Mouse (Mus musculus) c-Kit-positive CD71-positive TER-119-positive erythroid progenitor cells, embryonic 14.5 days (primary cell): ENCODE data around the gene Fig4.

Experiments used
- DNase-seq: peaks from one replicate; pipeline ENCODE4 v3.0.0-alpha.2; 2013; ENCODE audit warnings: low spot score

Fig4 gene

GRCm38 (mm10) chr10:41261218-41261617 lies 41.8 kb downstream of the Fig4 start:
- DNase-seq, result no peak

GRCm38 (mm10) chr10:41260243-41261006 lies 42.6 kb downstream of the Fig4 start:
- peak; percentile 40 for DNase-seq

GRCm38 (mm10) chr10:41250749-41251065 lies 52.4 kb downstream of the Fig4 start:
- no peak for DNase-seq

- no peak for DNase-seq
Observed at GRCm38 (mm10) chr10:41250045-41250748, 52.9 kb downstream of the Fig4 start.

- no peak for DNase-seq
Observed at GRCm38 (mm10) chr10:41249006-41249659, 53.9 kb downstream of the Fig4 start.

GRCm38 (mm10) chr10:41247800-41248473 lies 55.1 kb downstream of the Fig4 start:
- DNase-seq, result peak; percentile 53

DNA sequence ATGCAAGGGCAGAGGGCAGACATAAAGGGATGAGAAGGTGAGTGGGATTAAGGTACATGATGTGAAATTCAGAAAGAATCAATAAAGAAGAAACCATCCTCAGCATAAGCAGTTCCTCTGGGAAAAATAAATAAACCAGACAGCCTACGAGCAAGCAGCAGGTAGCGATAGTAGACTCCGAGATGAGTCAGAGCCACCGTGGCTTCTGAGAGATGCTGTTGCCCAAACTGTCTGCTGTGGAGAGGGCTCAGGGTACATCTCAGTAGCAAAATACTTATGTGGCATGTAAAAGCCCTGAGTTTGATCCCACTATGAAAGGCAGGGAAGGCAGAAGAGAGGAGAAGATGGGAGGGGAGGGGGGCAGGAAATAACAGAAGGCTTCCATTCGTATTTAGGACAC lies 56.9 kb downstream of the Fig4 start:
- DNase-seq, result no peak

- DNase-seq, result no peak
Observed at GRCm38 (mm10) chr10:41245477-41245876, 57.6 kb downstream of the Fig4 start.

GRCm38 (mm10) chr10:41245028-41245427 lies 58.0 kb downstream of the Fig4 start:
- DNase-seq, result no peak

GRCm38 (mm10) chr10:41243930-41244329 lies 59.1 kb downstream of the Fig4 start:
- no peak for DNase-seq

DNA sequence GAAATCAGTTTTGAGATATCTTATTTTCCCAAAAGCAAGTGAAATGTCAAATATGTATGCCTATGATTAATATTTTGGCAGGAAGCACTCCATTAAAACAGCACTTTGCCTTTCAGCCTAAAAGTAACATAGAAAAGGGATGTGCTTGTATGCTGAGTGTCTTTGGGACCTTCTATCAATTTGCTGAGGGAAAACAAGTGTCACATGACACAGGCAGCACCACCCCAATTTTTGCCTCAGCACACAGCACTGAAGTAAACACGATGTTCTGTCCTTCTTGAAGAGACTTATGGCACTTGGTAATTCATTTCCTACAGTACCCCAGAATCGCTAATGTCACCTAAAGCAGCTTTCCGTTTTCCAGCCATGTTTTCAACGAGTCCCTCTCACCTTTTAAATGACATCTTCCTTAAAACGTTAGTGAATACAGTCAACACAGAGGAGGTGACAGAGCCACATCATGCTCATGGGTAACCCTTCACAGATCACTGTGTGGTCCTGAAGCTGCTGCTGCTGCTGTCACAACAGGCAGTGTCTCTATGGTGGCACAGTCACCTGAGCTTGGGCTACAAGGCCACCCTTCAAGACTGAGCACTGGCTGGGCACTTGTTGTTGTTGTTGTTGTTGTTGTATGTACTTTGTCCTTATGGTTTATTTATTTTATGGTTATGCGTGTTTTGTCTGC lies 61.4 kb downstream of the Fig4 start:
- no peak for DNase-seq

DNA sequence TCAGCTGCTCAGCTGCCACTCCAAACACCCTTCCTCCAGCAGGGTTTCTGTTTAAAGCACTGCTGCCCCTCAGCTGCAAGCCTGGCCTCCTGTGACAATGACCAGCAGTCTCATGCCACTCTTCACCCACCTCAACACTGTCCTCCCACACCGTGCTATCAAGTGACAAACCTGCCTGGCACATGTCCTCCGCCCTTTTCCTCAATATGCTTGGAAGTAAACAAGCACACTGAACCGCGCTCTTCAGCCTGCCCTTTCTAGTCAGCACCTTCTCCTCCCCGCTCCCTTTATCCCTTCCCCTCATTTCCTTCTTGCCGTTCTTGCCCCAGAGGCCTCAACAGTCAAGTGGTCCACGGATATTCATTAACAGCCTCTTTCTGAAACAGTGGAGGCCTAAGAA lies 62.0 kb downstream of the Fig4 start:
- no peak for DNase-seq

DNA sequence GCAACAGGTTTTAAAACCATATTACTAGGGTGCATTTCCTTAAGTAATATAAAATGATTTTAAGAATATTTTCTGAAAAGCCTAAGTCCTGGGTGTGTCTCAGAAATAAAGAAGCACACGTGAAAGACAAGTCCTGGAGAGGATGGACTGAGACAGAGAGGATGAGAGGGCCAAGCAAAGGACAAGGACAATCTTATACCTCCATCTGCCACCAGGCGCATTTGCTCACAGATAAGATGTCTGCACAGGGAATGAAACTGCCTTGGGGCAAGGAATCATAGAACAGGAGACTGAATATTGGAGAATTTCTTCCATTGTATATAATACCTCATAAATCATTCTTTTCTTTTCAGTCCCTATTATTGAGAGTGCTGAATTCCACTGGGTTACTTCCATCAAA lies 67.0 kb downstream of the Fig4 start:
- DNase-seq, result peak; percentile 78

DNA sequence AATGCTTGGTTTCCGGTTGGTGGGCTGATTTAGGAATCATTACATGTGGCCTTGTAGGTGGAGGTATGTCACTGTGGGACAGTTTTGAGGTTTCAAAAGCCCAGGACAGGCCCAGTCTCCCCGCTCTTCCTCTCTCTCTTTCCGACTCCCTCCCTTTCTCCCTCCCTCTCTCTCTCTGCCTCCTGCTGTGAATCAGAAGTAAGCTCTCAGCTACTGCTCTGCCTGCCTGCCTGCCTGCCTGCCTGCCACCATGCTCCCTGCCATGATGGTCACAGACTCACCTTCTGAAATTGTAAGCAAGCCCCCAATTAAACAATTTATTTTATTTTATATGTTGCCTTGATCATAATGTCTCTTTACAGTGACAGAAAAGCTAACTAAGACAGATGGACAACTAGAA lies 67.5 kb downstream of the Fig4 start:
- DNase-seq, result no peak

- DNase-seq, result no peak
Observed at GRCm38 (mm10) chr10:41235159-41235558, 67.9 kb downstream of the Fig4 start.

DNA sequence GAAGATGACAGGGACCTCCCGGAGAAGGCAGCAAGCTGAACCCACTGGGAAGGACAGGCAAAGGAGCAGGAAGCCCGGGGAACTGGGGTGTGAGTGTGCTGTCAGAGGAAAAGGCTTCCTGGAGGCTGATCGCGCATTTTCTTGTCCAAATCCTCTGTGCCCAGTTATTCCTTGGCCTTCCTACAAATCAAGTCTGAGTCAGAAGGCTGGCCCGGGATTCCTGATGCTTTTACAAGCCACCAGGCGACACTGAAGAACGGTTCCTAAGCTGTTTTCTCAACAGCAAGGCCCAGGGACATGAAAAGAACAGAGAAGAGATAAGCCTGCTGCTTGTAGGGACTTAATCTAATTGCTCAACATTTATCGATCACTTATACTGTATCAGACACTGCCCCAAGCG lies 68.5 kb downstream of the Fig4 start:
- no peak for DNase-seq

GRCm38 (mm10) chr10:41233140-41233539 lies 69.9 kb downstream of the Fig4 start:
- no peak for DNase-seq

GRCm38 (mm10) chr10:41231163-41231835 lies 71.8 kb downstream of the Fig4 start:
- no peak for DNase-seq

GRCm38 (mm10) chr10:41227626-41228025 lies 75.4 kb downstream of the Fig4 start:
- DNase-seq, result no peak

DNA sequence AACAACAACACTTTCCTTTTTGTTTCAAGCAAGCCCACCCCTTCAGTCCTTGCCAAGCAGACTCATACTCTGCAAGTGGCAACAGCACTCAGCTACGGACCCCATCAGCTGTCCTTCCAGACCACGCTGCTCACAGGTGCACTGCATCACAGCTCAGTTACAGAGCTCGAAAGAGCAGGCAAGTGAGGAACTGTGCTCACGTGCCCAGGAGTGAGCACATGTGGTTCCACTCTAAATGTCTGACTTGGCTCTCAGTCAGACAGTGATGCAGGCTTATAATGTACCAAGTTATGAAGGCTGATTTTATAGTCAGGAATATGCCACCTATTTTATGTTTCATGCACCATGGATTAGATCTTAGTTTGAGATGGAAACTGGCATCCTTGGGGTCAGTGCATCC lies 79.6 kb downstream of the Fig4 start:
- DNase-seq, result no peak

DNA sequence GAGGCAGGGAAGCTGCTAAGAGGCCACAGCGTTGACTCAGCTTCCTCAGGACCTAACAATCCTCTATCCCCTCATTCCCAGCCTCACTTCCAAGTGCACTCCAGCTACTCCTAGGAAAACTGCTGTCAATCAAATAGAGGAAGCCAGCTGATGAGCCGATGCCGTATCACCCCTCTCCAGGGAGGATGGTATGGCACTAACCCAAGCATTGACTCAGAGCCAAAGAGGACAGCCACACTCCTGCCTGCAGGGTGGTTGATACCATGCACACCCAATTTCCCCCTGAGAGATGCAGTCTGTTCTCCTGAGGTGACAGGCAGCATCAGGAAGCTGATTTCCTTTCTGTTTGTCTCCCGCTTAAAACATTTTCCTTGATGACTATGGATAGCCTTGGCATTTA lies 81.9 kb downstream of the Fig4 start:
- DNase-seq, result no peak

DNA sequence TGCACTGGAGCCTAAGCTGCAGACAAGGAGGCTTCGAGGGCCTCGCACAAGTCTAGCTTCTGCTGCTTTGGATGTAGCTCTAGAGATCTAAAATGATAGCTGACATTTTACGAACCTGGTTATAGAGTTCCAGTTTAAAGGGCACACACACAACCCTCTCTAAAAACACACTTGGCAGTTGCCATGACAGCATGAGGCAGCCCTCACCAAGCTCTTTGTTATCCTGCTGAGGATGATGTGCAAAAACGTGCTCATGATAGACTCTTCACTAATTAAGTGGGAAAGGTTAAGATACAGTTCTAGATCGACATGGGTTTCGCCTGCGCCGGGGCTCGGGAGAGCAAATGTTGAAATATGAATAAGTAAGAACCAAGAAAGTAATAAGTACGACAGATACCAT lies 84.2 kb downstream of the Fig4 start:
- no peak for DNase-seq
